Mouse (Mus musculus) cerebellum, adult 18-20 months (tissue): ENCODE data around the gene Gm17655.
"Not testable (repeated sequence)": the region's sequence is repeated elsewhere in the genome, so short reads cannot be mapped to it uniquely, and the experiment has no call there.

Source experiments
- DNase-seq, 2 experiments: peaks; one replicate each; pipeline ENCODE4 v3.0.0; 2021

The Gm17655 gene

GRCm38 (mm10) chr5:110072413-110072812 is at the start of gene Gm17655:
Gene Gm17655, minus strand, starts transcription at chr5:110072513.
- DNase-seq = not testable (repeated sequence)

DNA sequence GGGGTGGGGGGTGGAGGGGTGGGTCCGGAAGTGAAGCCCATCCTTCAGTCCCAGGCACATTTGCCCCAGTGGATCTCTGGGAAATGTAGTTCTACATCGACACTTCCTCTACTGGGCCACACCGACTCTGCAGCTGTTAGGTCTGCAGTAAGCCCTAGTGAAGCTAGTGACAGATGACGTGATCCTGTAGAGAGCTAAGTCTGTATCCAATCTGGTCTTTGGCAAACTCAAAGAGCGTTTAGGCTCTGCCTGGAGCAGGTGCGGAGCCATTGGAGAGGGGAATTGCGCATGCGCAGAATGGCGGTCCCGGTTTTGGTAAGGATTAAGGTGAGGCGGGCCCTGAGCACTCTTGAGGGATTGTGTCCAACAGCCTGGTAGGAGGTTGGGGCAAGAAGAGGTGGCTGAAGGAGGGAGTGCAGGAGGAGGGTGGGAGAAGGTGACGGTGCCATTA is 37.7 kb upstream of the Gm17655 start, which contains the start of gene Zfp605:
Gene Zfp605 (plus strand): TSS at position 102 of the 451 bp plus-strand sequence.
- DNase-seq = peak; percentile 92 to 94

DNA sequence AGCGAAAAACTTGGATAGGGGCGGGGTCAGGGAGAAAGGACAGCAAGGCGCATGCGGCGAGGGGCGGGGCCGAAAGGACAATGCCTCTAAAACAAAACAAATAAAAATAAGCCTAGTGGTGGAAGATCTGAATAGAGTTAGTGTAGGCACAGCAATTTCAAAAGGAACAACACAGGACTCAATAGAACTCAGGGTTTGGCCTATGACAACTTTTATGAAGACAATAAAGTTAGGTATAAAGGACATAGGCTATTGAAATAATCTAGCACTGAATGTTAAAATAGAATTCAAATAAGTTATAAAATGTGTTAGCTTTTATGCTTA is 36.0 kb upstream of the Gm17655 start:
- DNase-seq = no peak

DNA sequence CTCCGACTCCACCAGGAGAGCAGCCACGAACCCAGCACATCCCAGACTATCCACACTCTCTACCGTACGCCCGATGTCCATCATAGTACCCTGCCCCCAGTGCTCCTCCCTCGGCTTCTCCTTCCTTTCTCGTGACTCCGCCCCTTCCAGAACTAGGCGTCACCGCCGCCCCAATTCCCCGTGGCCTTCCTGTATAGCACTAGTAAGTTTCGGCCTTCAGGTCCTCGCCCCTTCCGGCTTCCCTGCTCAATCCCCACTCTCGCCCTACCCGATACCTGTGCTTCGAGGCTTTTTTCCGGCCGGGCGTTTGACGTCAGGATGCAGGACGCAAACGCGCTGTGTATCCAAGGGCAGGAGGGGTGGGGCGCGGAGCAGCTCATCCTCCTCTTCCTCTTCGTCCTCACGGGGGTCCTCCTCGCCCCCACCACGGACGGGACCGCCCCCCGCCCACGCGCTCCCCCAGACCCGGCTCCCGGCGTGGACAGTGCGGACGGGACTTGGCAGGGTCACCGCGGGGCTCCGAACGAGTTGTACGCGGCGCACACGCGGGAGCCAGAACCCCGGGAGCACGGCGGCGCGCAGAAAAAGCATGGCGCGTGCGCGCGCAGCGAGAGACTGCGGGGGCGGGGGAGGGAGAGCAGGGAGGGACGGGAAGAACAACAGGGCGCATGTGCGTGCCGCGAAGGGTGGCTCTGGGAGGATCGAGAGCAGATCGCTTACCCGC is 35.4 kb upstream of the Gm17655 start, which contains the start of gene Gtpbp6:
Gene Gtpbp6 (minus strand): TSS at position 617 of the 724 bp plus-strand sequence.
- peak; percentile 92 to 97 for DNase-seq

- peak in 1 of 2 experiments; percentile 58 for DNase-seq
Measured at GRCm38 (mm10) chr5:110106901-110107564, 34.7 kb upstream of the Gm17655 start.

GRCm38 (mm10) chr5:110106140-110106871 is 34.0 kb upstream of the Gm17655 start:
- peak; percentile 35 to 44 for DNase-seq

DNA sequence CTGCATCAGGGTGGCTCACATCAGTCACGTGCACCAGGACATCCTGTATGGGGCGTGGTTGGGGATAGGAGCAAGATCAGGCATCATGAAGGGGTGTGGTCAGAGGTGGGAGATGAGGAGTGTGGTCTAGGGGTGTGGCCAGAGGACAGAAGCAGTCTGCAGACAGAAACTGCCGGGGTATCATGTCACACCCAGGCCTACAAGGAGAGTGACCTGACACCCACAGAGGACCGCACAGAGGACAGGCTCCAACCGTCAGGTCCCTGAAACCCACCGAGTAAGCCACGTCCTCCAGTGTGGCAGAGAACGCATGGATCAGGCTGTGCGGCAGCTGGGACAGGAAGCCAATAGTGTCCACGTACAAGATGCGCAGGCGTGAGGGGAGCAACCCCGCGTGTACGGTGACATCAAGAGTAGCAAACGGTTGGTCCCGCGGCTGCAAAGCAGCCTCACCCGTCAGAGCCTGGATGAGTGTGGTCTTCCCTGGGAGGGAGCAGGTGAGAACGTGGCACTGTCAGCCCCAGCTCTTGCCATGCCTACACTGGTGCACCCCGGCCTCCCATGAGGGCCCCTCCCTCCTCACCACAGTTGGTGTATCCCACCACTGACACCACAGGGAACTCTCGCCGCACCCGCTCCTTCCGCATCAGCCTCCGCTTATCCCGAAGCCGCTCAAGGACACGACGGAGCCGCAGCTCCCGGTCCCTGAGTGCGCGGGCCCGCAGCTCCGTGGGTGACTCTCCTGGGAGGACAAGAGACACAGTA is 32.5 kb upstream of the Gm17655 start:
- DNase-seq = peak in 1 of 2 experiments; percentile 12

- peak in 1 of 2 experiments; percentile 6 for DNase-seq
Measured at GRCm38 (mm10) chr5:110103901-110104615, 31.7 kb upstream of the Gm17655 start.

DNA sequence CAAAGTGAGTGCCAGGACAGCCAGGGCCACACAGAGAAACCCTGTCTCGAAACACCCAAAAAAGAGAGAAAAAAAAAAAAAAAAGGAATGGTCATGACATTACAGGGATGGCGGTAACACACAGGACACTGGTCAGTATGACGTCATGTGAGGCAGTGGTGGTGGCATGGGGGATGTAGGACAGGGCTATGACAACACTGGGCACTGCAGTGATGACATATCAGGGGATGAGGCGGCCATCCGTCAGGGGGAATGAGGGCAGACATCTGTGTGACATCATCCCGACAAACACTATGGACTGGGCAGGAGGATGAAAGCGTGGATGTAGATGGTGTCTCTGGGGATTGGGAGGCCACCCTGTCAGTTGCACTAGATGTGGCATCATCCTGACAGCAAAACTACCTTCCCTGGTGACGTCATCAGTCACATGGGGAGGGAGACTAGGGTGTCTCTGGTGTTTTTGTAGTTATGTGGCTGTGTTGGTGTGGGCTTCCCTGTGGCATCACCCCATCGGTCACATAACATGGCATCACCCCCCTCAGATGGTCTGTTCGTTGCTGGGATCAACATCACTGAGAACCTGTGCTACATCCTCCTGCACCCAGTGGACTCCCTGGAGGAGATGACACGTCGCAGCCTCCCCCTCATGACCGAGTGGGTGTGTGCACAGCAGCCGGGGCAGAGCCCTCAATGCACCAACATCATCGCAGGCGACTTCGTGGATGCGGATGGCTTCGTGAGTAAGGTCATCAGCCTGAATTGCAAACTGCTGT is 30.7 kb upstream of the Gm17655 start:
- no peak for DNase-seq

DNA sequence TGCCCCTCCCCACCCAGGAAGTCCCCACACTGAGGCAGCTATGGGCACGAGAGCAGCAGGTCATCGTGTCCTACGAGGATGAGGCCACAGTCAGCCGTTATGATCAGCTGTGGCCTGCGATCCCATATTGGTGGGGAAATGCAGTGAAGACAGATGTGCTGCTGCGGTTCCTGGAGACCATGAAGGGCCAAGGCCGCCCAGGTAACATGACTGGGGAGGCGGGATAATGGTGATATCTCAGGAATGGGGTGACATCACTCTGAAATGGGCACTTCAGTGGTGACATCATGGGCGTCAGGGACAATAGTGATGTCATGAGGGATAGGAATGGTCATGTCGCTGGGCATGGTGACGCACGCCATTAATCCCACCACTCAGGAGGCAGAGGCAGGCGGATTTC is 30.1 kb upstream of the Gm17655 start:
- DNase-seq = no peak

DNA sequence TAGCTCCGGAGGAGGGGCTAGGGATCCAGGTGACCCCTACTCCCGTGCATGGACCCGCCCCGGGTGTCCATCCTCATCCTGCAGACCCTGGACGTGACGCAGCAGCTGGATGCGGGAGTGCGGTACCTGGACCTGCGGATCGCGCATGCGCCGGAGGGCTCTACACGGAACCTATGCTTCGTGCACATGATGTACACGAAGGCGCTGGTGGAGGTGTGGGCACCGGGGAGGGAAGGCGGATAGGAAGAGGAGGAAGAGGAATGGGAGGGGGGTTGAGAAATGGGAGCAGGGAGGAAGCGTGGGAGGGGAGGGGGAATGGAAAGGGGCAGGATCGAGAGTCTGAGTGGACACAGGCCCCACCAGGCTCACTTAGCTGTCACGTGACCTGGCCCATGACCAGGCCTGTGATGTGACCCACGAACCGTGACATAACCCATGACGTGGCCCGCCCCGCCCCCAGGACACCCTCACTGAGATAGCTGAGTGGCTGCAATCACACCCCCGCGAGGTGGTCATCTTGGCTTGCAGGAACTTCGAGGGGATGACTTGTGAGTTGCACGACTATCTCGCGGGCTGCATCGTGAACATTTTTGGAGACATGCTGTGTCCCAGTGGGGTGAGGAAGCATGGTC is 29.5 kb upstream of the Gm17655 start:
- DNase-seq = peak; percentile 65 to 70

DNA sequence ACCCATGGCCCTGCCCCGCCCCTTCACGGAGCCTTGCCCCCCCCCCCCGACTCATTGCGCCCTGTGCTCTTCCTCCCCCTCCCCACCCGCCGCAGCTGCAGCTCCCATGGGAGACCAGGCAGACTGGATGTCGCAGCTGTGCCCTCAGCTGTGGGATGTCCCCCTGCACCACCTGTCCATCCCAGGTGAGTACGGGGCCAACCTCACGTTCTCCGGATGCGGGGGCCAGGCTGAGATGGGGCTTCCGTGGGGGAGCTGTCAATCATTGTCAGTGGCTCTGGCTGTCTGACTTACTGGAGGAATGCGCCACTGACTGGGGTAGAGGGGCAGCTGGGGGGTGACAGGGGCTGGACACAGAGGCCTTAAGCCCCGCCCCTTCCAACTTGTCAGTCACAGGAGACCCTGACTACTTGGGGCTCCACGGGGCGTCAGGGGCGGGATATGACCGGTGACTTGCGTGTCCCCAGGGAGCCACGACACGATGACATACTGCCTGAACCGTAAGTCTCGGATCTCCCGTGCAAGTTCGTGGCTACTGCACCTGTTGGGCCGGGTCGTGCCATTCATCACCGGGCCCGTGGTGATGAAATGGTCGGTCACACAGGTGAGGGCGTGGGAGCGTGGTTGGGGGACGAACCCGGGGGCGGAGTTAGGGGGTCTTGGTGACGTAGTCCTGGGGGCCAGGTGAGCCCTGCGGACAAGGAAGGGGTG is 28.8 kb upstream of the Gm17655 start:
- DNase-seq = peak; percentile 37 to 48

- DNase-seq = no peak
Measured at GRCm38 (mm10) chr5:110099656-110100580, 27.6 kb upstream of the Gm17655 start, which contains the start of gene Plcxd1. Gene Plcxd1, plus strand, starts transcription at chr5:110099969.

DNA sequence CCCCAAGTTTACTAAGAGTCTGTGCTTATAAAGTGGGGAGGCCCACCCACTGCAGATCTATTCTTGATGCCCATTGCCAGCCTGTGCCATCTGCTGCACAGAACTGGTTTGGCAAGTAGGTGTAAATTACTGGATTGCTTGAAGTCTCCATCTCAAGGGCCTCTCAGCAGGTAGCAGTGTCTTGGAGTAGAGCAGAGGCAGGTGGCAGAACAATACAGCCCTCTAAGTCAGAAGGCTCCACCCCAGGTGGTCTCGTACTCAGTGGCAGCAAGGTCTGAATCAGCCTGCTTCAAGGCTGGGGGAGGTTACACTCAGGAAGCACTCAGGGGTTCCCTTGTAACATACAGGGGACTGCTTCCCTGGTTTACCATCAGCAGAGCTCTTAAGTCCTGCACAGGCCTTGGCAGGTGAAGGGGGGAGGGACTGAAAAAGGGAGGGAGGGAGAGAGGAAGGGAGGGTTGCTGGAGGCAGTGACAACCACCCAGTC is 26.7 kb upstream of the Gm17655 start:
- no peak for DNase-seq

GRCm38 (mm10) chr5:110094847-110095213 is 22.5 kb upstream of the Gm17655 start:
- DNase-seq = no peak

- DNase-seq = peak; percentile 85 to 92
Measured at GRCm38 (mm10) chr5:110094030-110094846, 21.9 kb upstream of the Gm17655 start, which contains the start of gene Gm35315. Gene Gm35315, minus strand, starts transcription at chr5:110094420.

DNA sequence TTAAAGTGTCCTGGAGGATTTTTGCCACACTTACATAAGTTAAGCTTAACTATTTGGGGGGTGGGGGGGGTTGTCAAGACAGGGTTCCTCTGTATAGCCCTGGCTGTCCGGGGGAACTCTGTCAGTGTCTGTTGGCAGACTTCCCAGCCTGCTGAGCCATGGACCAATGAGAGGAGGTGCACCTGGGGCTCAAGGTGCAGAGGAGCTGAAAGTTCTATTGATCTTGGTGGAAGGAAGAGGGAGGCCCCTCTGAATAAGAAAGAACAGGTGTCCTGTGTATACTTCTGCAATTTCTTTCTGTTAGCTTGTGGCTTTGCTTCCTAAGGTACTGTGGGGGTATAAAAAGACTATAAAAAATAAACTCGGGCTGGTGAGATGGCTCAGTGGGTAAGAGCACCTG is 19.2 kb upstream of the Gm17655 start:
- DNase-seq = no peak
